Mouse (Mus musculus): Measurements from ENCODE around the gene Fam83e. TPM values are rescaled to one million over a fixed set of nuclear protein-coding genes. Genes with fewer than 3 reads are reported as not detected.

Gene Fam83e
- total RNA-seq, 4 experiments from 2014 or later: 0.19 to 0.55 (median 0.44) TPM

GRCm38 (mm10) chr7:45701607-45702006 is 19.4 kb upstream of the Fam83e start:
- DNase-seq (ENCODE audit: low spot score): no peak

- DNase-seq (ENCODE audit: low spot score): no peak
These were observed 18.7 kb upstream of the Fam83e start for GRCm38 (mm10) chr7:45702316-45702715.

GRCm38 (mm10) chr7:45702809-45703520 is 18.0 kb upstream of the Fam83e start:
- DNase-seq (ENCODE audit: low spot score): no peak

DNA sequence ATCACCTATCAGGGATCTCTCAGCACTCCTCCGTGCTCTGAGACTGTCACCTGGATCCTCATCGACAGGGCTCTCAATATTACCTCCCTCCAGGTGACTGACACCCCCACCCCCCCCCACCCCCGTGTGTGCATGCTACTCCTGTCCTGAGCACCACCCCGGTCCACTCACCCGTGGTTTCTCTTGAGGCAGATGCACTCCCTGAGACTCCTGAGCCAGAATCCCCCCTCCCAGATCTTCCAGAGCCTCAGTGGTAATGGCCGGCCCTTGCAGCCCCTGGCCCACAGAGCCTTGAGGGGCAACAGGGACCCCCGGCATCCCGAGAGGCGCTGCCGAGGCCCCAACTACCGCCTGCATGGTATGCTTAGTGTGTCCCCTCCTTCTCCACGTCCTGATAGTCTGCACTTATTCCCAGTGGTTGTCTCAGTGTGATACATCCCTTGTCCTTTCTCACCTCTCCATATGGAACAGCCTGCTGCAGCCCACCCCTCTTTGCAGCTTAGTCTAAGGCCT is 17.4 kb upstream of the Fam83e start:
- no peak for DNase-seq (ENCODE audit: low spot score)

DNA sequence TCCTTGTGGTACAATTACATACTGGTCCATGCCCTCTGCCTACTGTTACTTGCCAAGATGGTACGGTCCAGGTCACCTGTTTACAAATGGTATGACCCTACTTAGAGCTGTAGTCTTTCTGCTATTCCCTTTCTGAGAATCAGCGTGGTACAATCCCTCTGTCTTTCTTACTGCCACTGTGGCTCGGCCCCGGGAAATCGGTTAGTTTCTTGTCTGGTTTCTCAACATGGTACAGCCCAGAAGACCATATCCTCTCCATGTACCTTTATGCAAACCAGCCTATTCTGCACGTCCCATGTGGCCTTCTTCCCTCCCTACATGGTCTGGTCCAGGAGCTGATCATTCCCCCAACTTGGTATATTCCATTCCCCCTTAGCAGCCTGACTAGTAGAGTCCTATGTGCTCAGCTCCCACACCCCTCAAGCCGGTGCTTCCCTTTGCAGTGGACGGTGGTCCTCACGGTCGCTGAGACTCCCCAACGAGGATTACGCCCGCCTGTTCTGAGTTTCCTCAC is 16.9 kb upstream of the Fam83e start:
- DNase-seq (ENCODE audit: low spot score): peak; percentile 67

- DNase-seq (ENCODE audit: low spot score): peak; percentile 100
These were observed 16.1 kb upstream of the Fam83e start, which contains the start of gene Dbp for GRCm38 (mm10) chr7:45704730-45705442. Gene Dbp, plus strand, starts transcription at chr7:45705088.

DNA sequence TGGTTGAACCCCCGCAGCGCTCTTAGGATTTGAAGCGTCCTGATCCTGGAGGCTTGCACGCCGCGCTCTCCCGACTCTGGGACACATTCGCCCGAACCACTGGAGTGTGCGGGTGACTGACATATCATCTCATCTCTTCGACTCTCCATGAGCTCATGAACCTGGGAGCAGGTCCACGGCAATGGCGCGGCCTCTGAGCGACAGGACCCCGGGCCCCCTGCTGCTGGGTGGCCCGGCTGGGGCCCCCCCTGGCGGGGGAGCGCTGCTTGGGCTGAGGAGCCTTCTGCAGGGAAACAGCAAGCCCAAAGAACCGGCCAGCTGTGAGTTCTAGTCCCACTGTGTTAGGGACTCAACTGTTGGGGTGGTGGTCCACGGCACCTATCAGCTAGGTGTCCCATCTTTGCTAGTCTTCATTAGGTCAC is 15.6 kb upstream of the Fam83e start:
- DNase-seq (ENCODE audit: low spot score): no peak

DNA sequence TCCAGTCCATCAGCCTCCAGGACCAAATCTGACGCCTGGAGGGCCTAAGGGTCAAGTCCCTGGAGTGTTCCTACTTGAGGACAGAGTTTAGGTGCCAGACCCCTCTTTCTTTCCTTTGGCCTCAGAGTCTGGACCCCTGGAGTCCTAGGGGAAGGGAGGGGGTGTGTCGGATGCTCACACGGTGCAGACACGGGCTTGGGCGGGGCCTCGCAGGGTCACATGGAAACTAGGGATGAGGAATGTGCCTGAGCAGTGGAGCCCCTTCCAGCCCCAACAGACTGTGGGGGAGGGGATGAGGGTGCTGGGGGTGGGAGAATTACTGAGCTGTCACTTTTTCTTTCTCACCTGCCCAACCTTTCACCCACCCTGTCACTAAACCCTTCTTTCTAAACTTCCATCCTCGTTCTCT is 15.1 kb upstream of the Fam83e start:
- peak; percentile 85 for DNase-seq (ENCODE audit: low spot score)

GRCm38 (mm10) chr7:45706721-45707241 is 14.2 kb upstream of the Fam83e start:
- peak; percentile 77 for DNase-seq (ENCODE audit: low spot score)

GRCm38 (mm10) chr7:45707375-45707967 is 13.5 kb upstream of the Fam83e start:
- peak; percentile 98 for DNase-seq (ENCODE audit: low spot score)

- DNase-seq (ENCODE audit: low spot score): peak; percentile 52
These were observed 12.7 kb upstream of the Fam83e start for GRCm38 (mm10) chr7:45708221-45708761.

GRCm38 (mm10) chr7:45709036-45709435 is 12.0 kb upstream of the Fam83e start:
- no peak for DNase-seq (ENCODE audit: low spot score)

- DNase-seq (ENCODE audit: low spot score): no peak
These were observed 11.2 kb upstream of the Fam83e start for GRCm38 (mm10) chr7:45709677-45710355.

- no peak for DNase-seq (ENCODE audit: low spot score)
These were observed 10.4 kb upstream of the Fam83e start for GRCm38 (mm10) chr7:45710477-45711191.

GRCm38 (mm10) chr7:45711316-45712021 is 9.5 kb upstream of the Fam83e start:
- no peak for DNase-seq (ENCODE audit: low spot score)

GRCm38 (mm10) chr7:45712022-45712757 is 8.8 kb upstream of the Fam83e start:
- no peak for DNase-seq (ENCODE audit: low spot score)

GRCm38 (mm10) chr7:45713396-45713795 is 7.6 kb upstream of the Fam83e start:
- DNase-seq (ENCODE audit: low spot score): no peak

DNA sequence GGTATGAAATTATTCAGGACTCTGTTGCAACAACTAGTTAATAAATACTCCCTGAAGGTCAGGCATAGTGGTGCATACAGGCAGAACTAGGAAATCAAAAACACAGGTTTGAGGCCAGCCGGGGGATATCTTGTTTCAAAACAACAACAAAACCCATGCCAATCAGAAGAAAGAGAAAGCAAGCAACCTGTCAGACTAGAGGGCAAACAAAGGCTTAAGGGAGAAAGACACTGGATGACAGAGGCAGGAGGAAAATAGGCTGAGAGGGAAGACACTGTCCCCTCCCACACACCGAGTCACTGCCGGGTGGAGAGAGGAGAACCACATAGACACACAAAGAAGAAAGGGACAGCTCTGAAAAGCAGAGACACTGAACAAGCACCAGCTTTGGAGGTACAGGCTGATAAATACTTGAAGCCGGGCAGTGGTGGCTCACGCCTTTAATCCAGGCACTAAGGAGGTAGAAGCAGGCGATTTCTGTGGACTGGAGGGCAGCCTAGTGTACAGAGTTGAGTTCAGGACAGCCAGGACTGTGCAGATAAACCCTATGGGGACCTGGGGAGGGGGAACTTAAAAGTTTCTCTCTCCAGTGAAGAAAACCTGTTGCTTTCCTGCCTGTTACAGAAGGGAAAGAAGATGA is 7.0 kb upstream of the Fam83e start:
- no peak for DNase-seq (ENCODE audit: low spot score)
